Mouse (Mus musculus): ENCODE results near the gene Myo9b. TPM values are rescaled to one million over a fixed set of nuclear protein-coding genes. Genes with fewer than 3 reads are reported as not detected.
"Not testable (repeated sequence)": the region's sequence is repeated elsewhere in the genome, so short reads cannot be mapped to it uniquely, and the experiment has no call there.

Gene Myo9b
- 28.4 and 30.4 TPM in 2 replicates for polyA plus RNA-seq (2016; fragmentation: Nextera tagmentation; extraction: Ambion mirVana)

GRCm38 (mm10) chr8:71272286-71273150 is at the start of gene Myo9b, which contains the start of gene Haus8:
Myo9b (plus strand) TSS chr8:71272714.
Haus8 (minus strand) TSS chr8:71272934.
- H3K36me3 ChIP-seq: no peaks in the 10 kb centered on the region
- no peaks in the 10 kb centered on the region for H3K27me3 ChIP-seq
- ATAC-seq (ENCODE audit: low FRiP score): peak; percentile 97
- peak within 1 kb of the TSS; percentile 76 for H3K4me2 ChIP-seq (replicated peaks)
- H3K9me3 ChIP-seq (replicated peaks): no peaks in the 10 kb centered on the region
- H3K9ac ChIP-seq: peak within 1 kb of the TSS; percentile 83
- WGBS: under 1% methylated on average over 84 of the region's 84 CpGs
- H3K27ac ChIP-seq: peak within 1 kb of the TSS; percentile 85
- H3K4me3 ChIP-seq: peak within 1 kb of the TSS; percentile 86
- H3K4me1 ChIP-seq: peaks cover 26% of the 10 kb centered on the region

- ATAC-seq (ENCODE audit: low FRiP score): no peak
- H3K4me2 ChIP-seq (replicated peaks): no peak overlapping the region
- no peak overlapping the region for H3K27ac ChIP-seq
- no peaks in the 10 kb centered on the region for H3K36me3 ChIP-seq
- H3K4me1 ChIP-seq: no peaks in the 10 kb centered on the region
- no peak overlapping the region for H3K9ac ChIP-seq
- H3K4me3 ChIP-seq: no peak overlapping the region
- 44% methylated on average over 2 of the region's 2 CpGs for WGBS
- no peaks in the 10 kb centered on the region for H3K27me3 ChIP-seq
- no peaks in the 10 kb centered on the region for H3K9me3 ChIP-seq (replicated peaks)
Observed at GRCm38 (mm10) chr8:71224560-71224959, 48.0 kb upstream of the Myo9b start.

- Histone ChIP-seq H3K9me3 (replicated peaks) (no peaks in the 10 kb centered on the region), H3K36me3 (no peaks in the 10 kb centered on the region), H3K4me1 (no peaks in the 10 kb centered on the region), H3K27ac (no peak overlapping the region), H3K27me3 (no peaks in the 10 kb centered on the region), H3K4me2 (replicated peaks) (no peak overlapping the region), H3K9ac (no peak overlapping the region), H3K4me3 (no peak overlapping the region)
- no peak for ATAC-seq (ENCODE audit: low FRiP score)
- WGBS: 81% methylated on average over 2 of the region's 2 CpGs
Observed at GRCm38 (mm10) chr8:71242757-71243156, 29.8 kb upstream of the Myo9b start.

GRCm38 (mm10) chr8:71248203-71248602 is 24.3 kb upstream of the Myo9b start:
- H3K4me1 ChIP-seq: no peaks in the 10 kb centered on the region
- H3K27ac ChIP-seq: no peak overlapping the region
- H3K36me3 ChIP-seq: peaks cover 26% of the 10 kb centered on the region
- H3K27me3 ChIP-seq: no peaks in the 10 kb centered on the region
- no peak overlapping the region for H3K4me2 ChIP-seq (replicated peaks)
- 89% methylated on average over 1 of the region's 1 CpGs for WGBS
- no peak overlapping the region for H3K9ac ChIP-seq
- no peaks in the 10 kb centered on the region for H3K9me3 ChIP-seq (replicated peaks)
- H3K4me3 ChIP-seq: no peak overlapping the region
- no peak for ATAC-seq (ENCODE audit: low FRiP score)

GRCm38 (mm10) chr8:71256545-71257232 is 15.8 kb upstream of the Myo9b start:
- no peak overlapping the region for H3K4me2 ChIP-seq (replicated peaks)
- H3K27me3 ChIP-seq: no peaks in the 10 kb centered on the region
- ATAC-seq (ENCODE audit: low FRiP score): no peak
- no peaks in the 10 kb centered on the region for H3K9me3 ChIP-seq (replicated peaks)
- no peak overlapping the region for H3K9ac ChIP-seq
- H3K27ac ChIP-seq: no peak overlapping the region
- H3K36me3 ChIP-seq: peaks cover 55% of the 10 kb centered on the region
- H3K4me3 ChIP-seq: no peak overlapping the region
- no peaks in the 10 kb centered on the region for H3K4me1 ChIP-seq
- WGBS: 93% methylated on average over 3 of the region's 3 CpGs

DNA sequence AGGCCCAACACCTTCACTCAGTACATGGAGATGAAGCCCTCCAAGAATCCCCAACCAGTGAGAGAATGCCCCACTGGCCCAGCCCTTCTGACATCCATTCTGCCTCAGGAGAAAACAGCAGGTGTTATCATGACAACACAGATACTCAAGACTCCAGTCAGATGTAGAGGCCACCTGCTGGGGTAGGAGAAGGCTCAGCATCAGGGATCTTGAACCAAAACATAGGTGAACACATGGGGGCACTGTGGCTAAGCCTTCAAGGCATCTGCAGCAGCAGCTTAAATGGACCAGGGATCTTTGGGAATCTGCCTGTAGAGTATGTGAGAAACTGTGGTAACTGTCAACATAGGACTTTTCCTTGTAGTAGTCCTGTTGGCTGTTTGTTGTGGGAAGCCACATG is 11.3 kb upstream of the Myo9b start:
- Histone ChIP-seq H3K36me3 (peaks cover 31% of the 10 kb centered on the region), H3K27me3 (no peaks in the 10 kb centered on the region), H3K9me3 (replicated peaks) (no peaks in the 10 kb centered on the region), H3K9ac (no peak overlapping the region), H3K4me3 (no peak overlapping the region), H3K4me2 (replicated peaks) (no peak overlapping the region), H3K4me1 (no peaks in the 10 kb centered on the region), H3K27ac (no peak overlapping the region)
- no peak for ATAC-seq (ENCODE audit: low FRiP score)

GRCm38 (mm10) chr8:71267690-71268089 is 4.8 kb upstream of the Myo9b start:
- ATAC-seq (ENCODE audit: low FRiP score): no peak
- peaks cover 16% of the 10 kb centered on the region for H3K36me3 ChIP-seq
- H3K27me3 ChIP-seq: no peaks in the 10 kb centered on the region
- no peak overlapping the region for H3K4me2 ChIP-seq (replicated peaks)
- H3K4me1 ChIP-seq: peaks cover 11% of the 10 kb centered on the region
- H3K27ac ChIP-seq: no peak overlapping the region
- H3K9me3 ChIP-seq (replicated peaks): no peaks in the 10 kb centered on the region
- H3K9ac ChIP-seq: no peak overlapping the region
- H3K4me3 ChIP-seq: no peak overlapping the region
- 91% methylated on average over 2 of the region's 2 CpGs for WGBS

DNA sequence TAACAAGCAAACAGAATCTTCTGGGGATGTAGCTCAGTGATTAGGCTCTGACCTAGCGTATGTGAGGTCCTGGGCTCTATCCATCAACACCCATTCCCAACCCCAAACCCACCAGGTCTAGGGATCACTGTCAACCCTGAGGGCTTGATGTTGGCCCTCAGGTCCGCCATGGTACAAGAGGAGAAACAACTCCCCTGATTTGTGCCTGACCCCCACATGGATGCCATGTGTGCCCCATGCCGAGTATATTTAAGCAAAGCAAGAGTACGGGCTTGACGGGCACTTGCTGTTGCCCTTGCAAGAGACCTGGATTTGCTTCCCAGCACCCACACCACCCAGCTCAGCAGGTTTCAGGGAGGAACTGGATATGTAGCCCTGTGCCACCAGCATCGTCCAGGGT is 4.2 kb upstream of the Myo9b start:
- Histone ChIP-seq H3K36me3 (peaks cover 10% of the 10 kb centered on the region), H3K4me1 (peaks cover 13% of the 10 kb centered on the region)
- ATAC-seq (ENCODE audit: low FRiP score); H3K9me3 ChIP-seq (replicated peaks); H3K27ac ChIP-seq; H3K4me2 ChIP-seq (replicated peaks); H3K27me3 ChIP-seq; H3K4me3 ChIP-seq; H3K9ac ChIP-seq: not testable (repeated sequence)
- 93% methylated on average over 6 of the region's 6 CpGs for WGBS

GRCm38 (mm10) chr8:71271630-71272029 is 884 bp upstream of the Myo9b start:
- H3K9ac ChIP-seq: peak overlapping the region; percentile 83
- H3K4me3 ChIP-seq: peak overlapping the region; percentile 86
- no peaks in the 10 kb centered on the region for H3K27me3 ChIP-seq
- H3K36me3 ChIP-seq: 0 out of 2 replicates have a peak, but pooled peaks cover 2% of the 10 kb centered on the region
- peak overlapping the region; percentile 76 for H3K4me2 ChIP-seq (replicated peaks)
- no peaks in the 10 kb centered on the region for H3K9me3 ChIP-seq (replicated peaks)
- WGBS: 24% methylated on average over 5 of the region's 5 CpGs
- H3K4me1 ChIP-seq: peaks cover 26% of the 10 kb centered on the region
- ATAC-seq (ENCODE audit: low FRiP score): peak; percentile 2; the same call in 1 of the 2 replicates
- H3K27ac ChIP-seq: peak overlapping the region; percentile 85; the same call in 1 of the 2 replicates

DNA sequence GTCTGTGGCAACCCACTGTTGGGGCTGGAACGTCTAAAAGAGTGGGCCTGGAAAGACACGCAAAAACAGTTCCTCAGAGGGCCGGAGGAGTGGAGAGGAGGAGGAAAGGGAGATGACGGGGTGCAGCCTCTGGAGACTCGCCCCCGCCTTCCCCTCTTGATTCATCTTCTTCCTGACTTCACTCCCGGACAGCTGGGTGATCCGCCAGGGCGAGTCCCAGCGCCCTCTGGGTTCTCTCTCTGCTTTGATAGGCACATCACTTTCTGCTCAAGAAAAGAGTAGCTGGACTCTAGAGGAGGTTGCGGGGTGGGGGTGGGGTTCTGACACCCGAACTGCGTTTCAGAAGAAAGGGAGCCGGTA is 617 bp downstream of the Myo9b start:
- Histone ChIP-seq H3K4me3 (peak overlapping the region; percentile 86), H3K27me3 (no peaks in the 10 kb centered on the region)
- peak; percentile 9; the same call in 1 of the 2 replicates for ATAC-seq (ENCODE audit: low FRiP score)

DNA sequence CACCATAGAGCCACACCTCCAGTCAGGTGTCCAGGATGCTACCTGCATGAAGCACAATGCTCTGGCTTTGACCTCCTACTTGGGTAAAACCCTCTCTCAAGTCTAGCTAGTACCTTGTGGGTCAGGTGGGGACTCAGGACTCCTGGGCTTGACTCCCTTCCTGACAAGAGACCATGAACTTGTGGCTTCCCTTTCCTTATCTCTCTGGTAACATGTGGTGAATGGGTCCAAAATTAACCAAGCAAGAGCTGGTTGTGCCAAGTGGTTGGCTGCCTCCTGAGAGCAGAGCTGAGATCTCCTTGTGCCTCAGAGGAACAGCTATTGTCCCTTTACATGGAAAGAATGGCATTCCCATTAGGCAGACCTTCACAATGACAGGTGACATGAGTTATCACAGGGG is 2.0 kb downstream of the Myo9b start:
- Histone ChIP-seq H3K27ac (no peak overlapping the region), H3K4me2 (replicated peaks) (no peak overlapping the region), H3K27me3 (no peaks in the 10 kb centered on the region), H3K9ac (no peak overlapping the region), H3K4me1 (peaks cover 26% of the 10 kb centered on the region), H3K4me3 (no peak overlapping the region), H3K36me3 (no peaks in the 10 kb centered on the region), H3K9me3 (replicated peaks) (no peaks in the 10 kb centered on the region)
- ATAC-seq (ENCODE audit: low FRiP score): no peak

More for the DNA sequence above, 617 bp downstream of the Myo9b start:
- peak overlapping the region; percentile 76 for H3K4me2 ChIP-seq (replicated peaks)
- WGBS: 0% methylated on average over 14 of the region's 14 CpGs
- no peaks in the 10 kb centered on the region for H3K9me3 ChIP-seq (replicated peaks)
- peaks cover 26% of the 10 kb centered on the region for H3K4me1 ChIP-seq
- peak overlapping the region; percentile 83 for H3K9ac ChIP-seq
- peak overlapping the region; percentile 85 for H3K27ac ChIP-seq
- H3K36me3 ChIP-seq: no peaks in the 10 kb centered on the region

DNA sequence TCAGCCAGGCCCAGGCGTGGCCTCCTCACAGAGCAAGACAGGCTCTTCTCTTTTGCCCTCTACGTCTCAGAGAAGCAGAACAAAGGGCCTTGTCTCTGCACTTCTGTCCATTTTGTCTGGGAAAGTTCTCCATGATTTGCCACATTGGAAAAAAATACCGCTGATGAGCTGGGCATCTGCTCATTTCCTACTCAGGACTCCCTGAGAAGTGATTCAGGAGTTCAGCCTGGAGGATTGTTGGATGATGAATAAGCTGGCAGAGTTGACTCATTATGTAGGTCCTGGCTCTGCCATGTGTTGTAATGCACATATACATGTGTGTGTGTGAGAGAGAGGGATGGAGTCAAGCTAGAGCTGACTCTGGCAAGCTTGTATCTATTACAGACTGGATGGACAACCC is 3.7 kb downstream of the Myo9b start:
- ATAC-seq (ENCODE audit: low FRiP score): no peak
- no peak overlapping the region for H3K27ac ChIP-seq
- H3K27me3 ChIP-seq: no peaks in the 10 kb centered on the region
- peaks cover 22% of the 10 kb centered on the region for H3K4me1 ChIP-seq
- H3K4me3 ChIP-seq: no peak overlapping the region
- no peak overlapping the region for H3K4me2 ChIP-seq (replicated peaks)
- 88% methylated on average over 3 of the region's 3 CpGs for WGBS
- H3K9me3 ChIP-seq (replicated peaks): no peaks in the 10 kb centered on the region
- H3K36me3 ChIP-seq: no peaks in the 10 kb centered on the region
- no peak overlapping the region for H3K9ac ChIP-seq

Measured in hindbrain, embryonic 12.5 days (tissue).